Mouse (Mus musculus): ENCODE results near the gene Srrm4.
A peak's percentile ranks its signal among the peaks of the same experiment; 100 is the strongest.

The Srrm4 gene

DNA sequence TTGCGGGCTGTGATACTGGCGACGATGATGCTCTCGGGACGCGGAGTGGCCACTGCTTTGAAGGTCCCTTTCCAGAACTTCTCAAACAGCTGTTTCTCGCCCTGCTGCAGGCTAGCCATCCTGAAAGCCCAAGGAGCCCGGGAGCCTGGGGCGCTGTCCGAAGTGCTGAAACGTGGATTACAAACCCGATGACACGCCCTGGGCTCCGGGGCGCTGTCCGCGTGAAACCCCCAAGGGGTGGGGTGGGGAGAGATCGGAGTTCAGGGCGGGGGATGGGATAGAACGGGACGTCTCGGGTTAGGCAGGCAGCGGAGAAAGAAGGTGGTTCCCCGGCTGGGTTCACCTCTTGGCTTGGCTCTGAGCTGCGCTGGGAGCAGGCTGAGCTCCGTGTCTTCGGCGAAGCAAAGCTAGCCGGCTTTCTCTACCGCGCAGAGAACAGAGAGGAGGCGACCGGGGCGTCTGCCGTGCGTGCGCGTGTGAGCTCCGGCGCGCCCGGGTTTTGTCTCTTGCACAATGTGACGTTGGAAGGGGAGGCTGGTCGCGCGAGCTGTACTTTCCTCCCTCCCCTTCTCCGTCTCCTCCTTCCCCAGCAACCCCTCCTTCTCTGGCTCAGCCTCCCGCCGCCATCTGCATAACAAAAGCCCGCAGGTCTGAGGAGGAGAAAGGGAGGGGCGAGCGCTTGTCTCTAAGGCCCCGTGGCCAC, at the start of gene Srrm4:
Gene Srrm4, minus strand, starts transcription at position 472 of the 703 bp plus-strand sequence.
- peak; percentile 91 for DNase-seq (ENCODE audit: low read depth, low spot score)

- DNase-seq (ENCODE audit: low read depth, low spot score) = peak; percentile 45
Measured at GRCm38 (mm10) chr5:116592801-116593430, 1.3 kb upstream of the Srrm4 start.

- DNase-seq (ENCODE audit: low read depth, low spot score) = peak; percentile 46
Measured at GRCm38 (mm10) chr5:116592049-116592800, 608 bp upstream of the Srrm4 start.

GRCm38 (mm10) chr5:116590698-116591097, 919 bp downstream of the Srrm4 start:
- no peak for DNase-seq (ENCODE audit: low read depth, low spot score)

DNA sequence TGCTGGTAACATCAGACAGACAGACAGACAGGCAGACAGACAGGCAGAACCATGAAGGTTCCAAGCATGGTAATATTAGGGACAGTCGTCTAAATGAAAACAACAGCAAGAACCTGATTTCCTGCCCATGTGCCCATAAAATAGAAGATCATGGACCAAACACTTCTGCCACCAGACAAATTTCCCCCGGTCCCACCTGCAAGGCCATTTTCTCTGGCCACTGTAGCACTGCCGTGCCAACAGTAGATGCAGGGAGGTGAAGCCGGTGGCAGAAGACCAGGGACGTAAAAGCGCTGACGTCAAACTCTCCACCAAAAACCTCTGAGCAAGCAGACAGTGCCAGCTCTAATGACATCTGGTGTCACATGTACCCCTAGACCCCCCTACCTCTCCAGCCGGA, 2.0 kb downstream of the Srrm4 start:
- no peak for DNase-seq (ENCODE audit: low read depth, low spot score)

GRCm38 (mm10) chr5:116588836-116589235, 2.8 kb downstream of the Srrm4 start:
- DNase-seq (ENCODE audit: low read depth, low spot score) = no peak

- DNase-seq (ENCODE audit: low read depth, low spot score) = no peak
Measured at GRCm38 (mm10) chr5:116579533-116579932, 12.1 kb downstream of the Srrm4 start.

- no peak for DNase-seq (ENCODE audit: low read depth, low spot score)
Measured at GRCm38 (mm10) chr5:116577082-116577481, 14.5 kb downstream of the Srrm4 start.

- DNase-seq (ENCODE audit: low read depth, low spot score) = no peak
Measured at GRCm38 (mm10) chr5:116573307-116573706, 18.3 kb downstream of the Srrm4 start.

DNA sequence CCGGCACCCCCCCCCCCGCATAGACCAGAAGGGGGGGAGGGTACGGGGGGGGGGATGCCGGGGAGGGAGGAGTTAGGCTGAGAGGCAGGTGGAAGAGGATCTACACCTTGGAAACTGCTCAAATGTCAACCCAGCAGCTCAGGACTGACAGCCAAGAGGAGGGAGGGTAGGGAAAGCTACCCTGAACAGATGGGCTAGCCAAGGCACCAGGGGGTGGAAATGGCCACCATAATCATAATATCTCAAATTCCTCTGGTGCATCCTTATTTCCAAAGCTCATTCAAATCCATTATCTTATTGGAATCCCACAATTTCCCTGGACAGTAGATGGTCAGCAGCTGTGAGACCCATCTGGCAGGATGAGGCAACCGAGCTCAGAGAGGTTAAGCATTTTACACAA, 19.7 kb downstream of the Srrm4 start:
- DNase-seq (ENCODE audit: low read depth, low spot score) = no peak

- no peak for DNase-seq (ENCODE audit: low read depth, low spot score)
Measured at GRCm38 (mm10) chr5:116571232-116571861, 20.3 kb downstream of the Srrm4 start.

DNA sequence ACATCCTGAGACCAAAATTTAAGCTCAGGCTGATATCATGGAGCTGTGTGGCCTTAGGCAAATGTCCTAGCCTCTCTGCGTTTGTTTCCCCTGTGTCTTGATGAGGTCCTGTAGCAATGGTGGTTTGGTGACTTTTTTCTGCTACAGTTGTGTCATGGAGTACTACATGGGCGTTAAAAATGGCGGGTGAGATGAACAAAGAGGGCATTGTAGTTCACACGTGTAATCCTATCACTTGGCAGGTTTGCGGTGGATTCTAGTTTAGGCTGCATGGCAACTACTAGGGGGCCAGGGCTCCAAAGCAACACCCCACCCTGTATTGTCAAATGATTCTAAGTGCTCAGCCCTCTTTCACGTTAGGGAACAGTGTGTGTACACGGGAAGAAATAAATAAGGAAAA, 21.1 kb downstream of the Srrm4 start:
- DNase-seq (ENCODE audit: low read depth, low spot score) = no peak

GRCm38 (mm10) chr5:116569629-116570028, 22.0 kb downstream of the Srrm4 start:
- no peak for DNase-seq (ENCODE audit: low read depth, low spot score)

DNA sequence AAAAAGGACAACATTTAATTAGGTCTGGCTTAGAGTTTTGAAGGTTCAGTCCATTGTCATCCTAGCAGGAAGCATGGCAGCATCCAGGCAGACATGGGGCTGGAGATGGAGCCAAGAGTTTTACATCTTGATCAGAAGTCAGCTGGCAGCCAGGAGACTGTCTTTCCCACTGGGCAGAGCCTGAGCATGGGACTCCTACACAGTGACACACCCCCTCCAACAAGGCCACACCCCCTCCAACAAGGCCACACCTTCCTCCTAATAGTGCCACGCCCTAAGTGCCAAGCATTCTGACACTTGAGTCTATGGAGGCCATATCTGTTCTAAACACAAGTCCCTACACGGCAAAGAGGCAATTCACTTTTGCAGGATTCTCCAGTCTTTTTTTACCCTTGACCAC, 23.6 kb downstream of the Srrm4 start:
- DNase-seq (ENCODE audit: low read depth, low spot score) = no peak

GRCm38 (mm10) chr5:116567298-116567697, 24.3 kb downstream of the Srrm4 start:
- no peak for DNase-seq (ENCODE audit: low read depth, low spot score)

GRCm38 (mm10) chr5:116566385-116567045, 25.1 kb downstream of the Srrm4 start:
- DNase-seq (ENCODE audit: low read depth, low spot score) = no peak

DNA sequence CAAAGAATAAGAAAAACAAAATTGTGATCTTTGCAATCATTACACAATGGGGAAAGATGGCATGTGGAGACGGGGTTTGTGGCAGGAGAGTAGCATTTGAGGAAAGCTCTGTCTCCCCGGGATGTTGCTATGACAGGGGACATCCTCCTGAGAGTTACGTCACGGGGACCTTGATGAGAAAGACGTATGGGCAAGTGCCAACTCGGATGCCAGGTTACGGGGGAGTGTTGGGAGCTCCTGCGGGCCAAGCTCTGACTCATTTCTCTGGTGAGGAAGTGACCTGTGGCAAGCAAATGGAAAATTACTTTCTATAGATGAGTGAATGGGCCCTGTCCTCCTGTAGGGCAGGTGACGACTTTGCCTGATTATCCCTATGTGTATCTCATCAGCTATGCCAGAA, 26.0 kb downstream of the Srrm4 start:
- no peak for DNase-seq (ENCODE audit: low read depth, low spot score)

- no peak for DNase-seq (ENCODE audit: low read depth, low spot score)
Measured at GRCm38 (mm10) chr5:116564391-116564790, 27.2 kb downstream of the Srrm4 start.

DNA sequence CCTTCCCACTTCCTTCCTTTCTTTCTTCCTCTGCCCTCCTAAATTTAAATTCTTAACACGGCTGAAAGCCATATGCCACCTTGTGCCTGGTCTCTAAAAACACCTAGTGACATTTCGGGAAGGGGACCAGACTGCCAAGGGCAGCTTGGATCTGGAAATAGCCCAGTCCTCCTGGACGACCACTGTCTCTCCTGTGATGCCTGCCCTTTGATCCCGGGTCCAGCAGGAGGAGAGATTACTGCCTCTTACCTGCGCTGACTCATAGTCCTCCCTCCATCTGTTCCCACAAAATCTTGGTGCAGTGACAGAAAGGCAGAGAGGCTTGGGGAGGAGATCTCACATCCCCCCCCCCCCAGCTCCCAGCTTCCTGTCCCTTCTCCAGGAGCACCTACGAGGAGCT, 27.9 kb downstream of the Srrm4 start:
- no peak for DNase-seq (ENCODE audit: low read depth, low spot score)

- no peak for DNase-seq (ENCODE audit: low read depth, low spot score)
Measured at GRCm38 (mm10) chr5:116559091-116559490, 32.5 kb downstream of the Srrm4 start.

GRCm38 (mm10) chr5:116556614-116557013, 35.0 kb downstream of the Srrm4 start:
- no peak for DNase-seq (ENCODE audit: low read depth, low spot score)

DNA sequence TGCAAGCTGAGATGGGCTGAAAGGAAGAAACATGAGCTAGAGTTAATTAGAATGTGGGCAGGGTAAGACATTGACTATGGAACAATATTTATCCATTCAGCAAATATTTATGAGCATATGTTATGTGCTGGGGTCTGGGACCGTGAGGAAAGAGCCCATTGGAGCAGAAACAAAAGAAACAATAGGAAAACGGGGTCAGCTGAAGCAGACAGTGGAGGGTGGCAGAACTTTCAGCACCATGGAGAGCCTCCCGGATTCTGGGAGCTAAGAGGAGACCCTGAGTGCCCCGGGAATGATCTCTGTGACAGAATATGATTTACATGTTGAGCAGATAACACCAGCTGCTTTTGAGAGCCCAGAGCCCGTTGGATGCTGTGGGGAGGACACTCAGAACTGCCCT, 37.7 kb downstream of the Srrm4 start:
- no peak for DNase-seq (ENCODE audit: low read depth, low spot score)
